Mouse (Mus musculus): ENCODE data around the gene Fnbp1. TPM values are rescaled to one million over a fixed set of nuclear protein-coding genes. Genes with fewer than 3 reads are reported as not detected.

Fnbp1 gene
- polyA plus RNA-seq, 2 experiments: 25.6 to 40.8 TPM

- no peaks in the 10 kb centered on the region for H3K9me3 ChIP-seq (ENCODE audit: control insufficient read depth, low read length)
- WGBS: 91% methylated on average over 10 of the region's 10 CpGs
Measured at GRCm38 (mm10) chr2:31061868-31062628, 79.8 kb downstream of the Fnbp1 start.

DNA sequence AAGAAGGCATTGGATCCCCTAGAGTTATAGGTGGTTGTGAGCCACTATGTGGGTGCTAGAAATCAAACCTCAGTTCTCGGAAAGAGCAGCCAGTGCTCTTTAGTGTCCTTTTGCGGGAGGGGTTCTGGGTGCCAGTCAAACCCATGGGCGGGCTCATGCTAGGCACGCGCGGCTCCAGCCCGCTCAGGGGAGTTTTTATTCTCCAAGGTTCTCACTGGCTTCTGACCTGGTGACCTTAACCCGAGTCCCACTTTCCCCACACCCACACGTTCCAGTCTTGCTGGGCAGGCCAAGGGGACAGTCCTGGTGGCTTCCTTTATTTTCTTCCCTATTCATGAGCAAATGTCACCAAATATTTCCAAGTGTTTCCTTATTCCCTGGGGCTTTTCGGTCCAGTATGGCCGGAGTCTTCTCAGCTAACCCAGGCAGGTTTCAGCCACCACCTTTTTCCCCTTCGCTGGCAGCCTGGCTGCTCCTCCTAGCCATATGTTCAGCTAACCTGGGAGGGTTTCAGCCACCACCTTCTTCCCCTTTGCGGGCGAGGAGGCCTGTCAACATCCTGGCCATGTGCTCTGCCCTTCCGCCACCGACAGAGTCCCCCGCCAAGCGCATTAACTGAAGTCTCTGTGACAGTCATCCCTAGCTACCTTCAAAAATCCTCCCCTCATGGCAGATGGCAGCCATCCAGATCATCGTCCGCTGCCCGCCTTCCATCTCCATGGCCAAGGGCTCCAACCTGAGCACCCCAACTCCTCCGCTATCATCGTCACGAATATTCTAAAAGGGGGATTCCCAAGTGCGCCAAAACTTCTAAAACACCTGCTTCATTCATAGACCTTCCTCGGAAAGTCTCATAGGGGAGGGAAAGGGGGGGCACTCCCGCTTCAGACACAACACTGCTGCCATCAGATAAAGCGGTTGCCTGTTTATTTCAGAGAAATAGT lies 80.7 kb downstream of the Fnbp1 start:
- no peaks in the 10 kb centered on the region for H3K9me3 ChIP-seq (ENCODE audit: control insufficient read depth, low read length)
- no peak for TF ChIP-seq POLR2A (IDR thresholded peaks at IDR 0.05; ENCODE audit: borderline replicate concordance, extremely low read depth, insufficient read depth, insufficient read length)
- H3K36me3 ChIP-seq (ENCODE audit: control insufficient read depth, insufficient read depth, low read length): peaks cover 26% of the 10 kb centered on the region
- WGBS: 86% methylated on average over 28 of the region's 28 CpGs
- no peak overlapping the region for H3K4me3 ChIP-seq (replicated peaks; ENCODE audit: low read length)
- no peaks in the 10 kb centered on the region for H3K4me1 ChIP-seq (ENCODE audit: control insufficient read depth, insufficient read depth, low read length)
- H3K27me3 ChIP-seq (ENCODE audit: control insufficient read depth, insufficient read depth, low read length): no peaks in the 10 kb centered on the region
- H3K4me2 ChIP-seq (replicated peaks; ENCODE audit: low read depth, low read length, severe bottlenecking): no peak overlapping the region
- ATAC-seq (ENCODE audit: low FRiP score, low read depth) (no peak), DNase-seq (ENCODE audit: low spot score) (no peak)
- H3K9ac ChIP-seq (ENCODE audit: low read depth, low read length, severe bottlenecking): no peak overlapping the region
- H3K27ac ChIP-seq (replicated peaks; ENCODE audit: low read depth, low read length): no peak overlapping the region

More at GRCm38 (mm10) chr2:31061868-31062628, 79.8 kb downstream of the Fnbp1 start:
- Histone ChIP-seq H3K4me3 (replicated peaks; ENCODE audit: low read length) (no peak overlapping the region), H3K9ac (ENCODE audit: low read depth, low read length, severe bottlenecking) (no peak overlapping the region), H3K27ac (replicated peaks; ENCODE audit: low read depth, low read length) (no peak overlapping the region), H3K4me2 (replicated peaks; ENCODE audit: low read depth, low read length, severe bottlenecking) (no peak overlapping the region), H3K27me3 (ENCODE audit: control insufficient read depth, insufficient read depth, low read length) (no peaks in the 10 kb centered on the region), H3K36me3 (ENCODE audit: control insufficient read depth, insufficient read depth, low read length) (peaks cover 17% of the 10 kb centered on the region), H3K4me1 (ENCODE audit: control insufficient read depth, insufficient read depth, low read length) (no peaks in the 10 kb centered on the region)
- ATAC-seq (ENCODE audit: low FRiP score, low read depth) (no peak), DNase-seq (ENCODE audit: low spot score) (no peak)
- no peak for TF ChIP-seq POLR2A (IDR thresholded peaks at IDR 0.05; ENCODE audit: borderline replicate concordance, extremely low read depth, insufficient read depth, insufficient read length)

DNA sequence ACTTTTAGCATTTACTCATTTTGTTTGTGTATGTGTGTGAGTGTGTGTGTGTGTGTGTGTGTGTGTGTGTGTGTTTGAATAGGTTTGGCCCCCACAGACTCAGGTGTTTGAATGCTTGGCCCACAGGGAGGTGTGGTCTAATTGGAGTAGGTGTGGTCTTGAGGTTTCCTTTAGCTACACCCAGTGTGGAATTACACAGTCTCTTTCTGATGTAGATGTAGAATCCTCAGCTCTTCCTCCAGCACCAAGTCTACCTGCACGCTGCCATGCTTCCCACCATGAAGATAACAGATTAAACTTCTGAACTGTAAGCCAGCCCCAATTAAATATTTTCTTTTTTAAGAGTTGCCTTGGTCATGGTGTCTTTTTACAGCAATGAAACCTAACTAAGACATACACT lies 81.5 kb downstream of the Fnbp1 start:
- DNase-seq (ENCODE audit: low spot score) (no peak), ATAC-seq (ENCODE audit: low FRiP score, low read depth) (no peak)
- H3K4me3 ChIP-seq (replicated peaks; ENCODE audit: low read length): no peak overlapping the region
- no peaks in the 10 kb centered on the region for H3K4me1 ChIP-seq (ENCODE audit: control insufficient read depth, insufficient read depth, low read length)
- H3K36me3 ChIP-seq (ENCODE audit: control insufficient read depth, insufficient read depth, low read length): peaks cover 34% of the 10 kb centered on the region
- no peaks in the 10 kb centered on the region for H3K27me3 ChIP-seq (ENCODE audit: control insufficient read depth, insufficient read depth, low read length)
- TF ChIP-seq POLR2A (IDR thresholded peaks at IDR 0.05; ENCODE audit: borderline replicate concordance, extremely low read depth, insufficient read depth, insufficient read length): no peak
- 90% methylated on average over 1 of the region's 1 CpGs for WGBS
- H3K4me2 ChIP-seq (replicated peaks; ENCODE audit: low read depth, low read length, severe bottlenecking): no peak overlapping the region
- no peaks in the 10 kb centered on the region for H3K9me3 ChIP-seq (ENCODE audit: control insufficient read depth, low read length)
- no peak overlapping the region for H3K9ac ChIP-seq (ENCODE audit: low read depth, low read length, severe bottlenecking)
- no peak overlapping the region for H3K27ac ChIP-seq (replicated peaks; ENCODE audit: low read depth, low read length)

DNA sequence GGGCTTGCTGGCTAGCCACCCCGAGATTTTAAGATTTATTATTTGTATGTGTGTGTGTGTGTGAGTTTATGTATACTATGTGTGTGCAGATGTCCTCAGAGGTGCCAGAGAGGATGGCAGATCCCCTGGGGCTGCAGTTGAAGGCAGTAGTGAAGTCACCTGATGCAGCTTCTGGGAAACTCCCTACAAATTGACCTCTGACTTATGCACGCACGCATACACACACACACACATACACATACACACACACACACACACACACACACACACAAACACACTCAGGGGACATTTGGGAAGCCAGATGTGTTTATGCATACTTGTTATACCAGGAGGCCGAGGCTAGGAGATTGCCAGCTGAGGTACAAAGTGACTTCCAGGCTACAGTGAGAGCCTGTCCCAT lies 83.4 kb downstream of the Fnbp1 start:
- H3K4me2 ChIP-seq (replicated peaks; ENCODE audit: low read depth, low read length, severe bottlenecking): no peak overlapping the region
- H3K9ac ChIP-seq (ENCODE audit: low read depth, low read length, severe bottlenecking): no peak overlapping the region
- H3K27me3 ChIP-seq (ENCODE audit: control insufficient read depth, insufficient read depth, low read length): no peaks in the 10 kb centered on the region
- no peak overlapping the region for H3K27ac ChIP-seq (replicated peaks; ENCODE audit: low read depth, low read length)
- no peak overlapping the region for H3K4me3 ChIP-seq (replicated peaks; ENCODE audit: low read length)
- no peaks in the 10 kb centered on the region for H3K4me1 ChIP-seq (ENCODE audit: control insufficient read depth, insufficient read depth, low read length)
- no peak for ATAC-seq (ENCODE audit: low FRiP score, low read depth)
- H3K9me3 ChIP-seq (ENCODE audit: control insufficient read depth, low read length): no peaks in the 10 kb centered on the region
- no peak for TF ChIP-seq POLR2A (IDR thresholded peaks at IDR 0.05; ENCODE audit: borderline replicate concordance, extremely low read depth, insufficient read depth, insufficient read length)
- 87% methylated on average over 4 of the region's 4 CpGs for WGBS
- DNase-seq (ENCODE audit: low spot score): no peak
- peaks cover 51% of the 10 kb centered on the region for H3K36me3 ChIP-seq (ENCODE audit: control insufficient read depth, insufficient read depth, low read length)

- no peak for ATAC-seq (ENCODE audit: low FRiP score, low read depth)
- Histone ChIP-seq H3K36me3 (ENCODE audit: control insufficient read depth, insufficient read depth, low read length) (peaks cover 58% of the 10 kb centered on the region), H3K9ac (ENCODE audit: low read depth, low read length, severe bottlenecking) (no peak overlapping the region), H3K27me3 (ENCODE audit: control insufficient read depth, insufficient read depth, low read length) (no peaks in the 10 kb centered on the region), H3K4me3 (replicated peaks; ENCODE audit: low read length) (no peak overlapping the region), H3K9me3 (ENCODE audit: control insufficient read depth, low read length) (no peaks in the 10 kb centered on the region), H3K4me1 (ENCODE audit: control insufficient read depth, insufficient read depth, low read length) (no peaks in the 10 kb centered on the region), H3K27ac (replicated peaks; ENCODE audit: low read depth, low read length) (no peak overlapping the region), H3K4me2 (replicated peaks; ENCODE audit: low read depth, low read length, severe bottlenecking) (no peak overlapping the region)
- no peak for DNase-seq (ENCODE audit: low spot score)
- 82% methylated on average over 6 of the region's 6 CpGs for WGBS
- no peak for TF ChIP-seq POLR2A (IDR thresholded peaks at IDR 0.05; ENCODE audit: borderline replicate concordance, extremely low read depth, insufficient read depth, insufficient read length)
Measured at GRCm38 (mm10) chr2:31057549-31058177, 84.1 kb downstream of the Fnbp1 start.
